Mouse (Mus musculus) brain, embryonic 18.5 days (tissue): ENCODE data around the gene Tmem88b.
"Not testable (repeated sequence)": the region's sequence is repeated elsewhere in the genome, so short reads cannot be mapped to it uniquely, and the experiment has no call there.

Experiments
- DNase-seq: peaks from one replicate; pipeline ENCODE4 v3.0.0-alpha.2; 2012; ENCODE audit warnings: low read depth, low spot score

Tmem88b gene

GRCm38 (mm10) chr4:155760613-155761355, 24.9 kb downstream of the Tmem88b start, which contains the start of gene Atad3a:
Atad3a (minus strand) TSS chr4:155761093.
- DNase-seq = peak; percentile 89

- DNase-seq = no peak
Measured at GRCm38 (mm10) chr4:155759862-155760612, 25.6 kb downstream of the Tmem88b start.

DNA sequence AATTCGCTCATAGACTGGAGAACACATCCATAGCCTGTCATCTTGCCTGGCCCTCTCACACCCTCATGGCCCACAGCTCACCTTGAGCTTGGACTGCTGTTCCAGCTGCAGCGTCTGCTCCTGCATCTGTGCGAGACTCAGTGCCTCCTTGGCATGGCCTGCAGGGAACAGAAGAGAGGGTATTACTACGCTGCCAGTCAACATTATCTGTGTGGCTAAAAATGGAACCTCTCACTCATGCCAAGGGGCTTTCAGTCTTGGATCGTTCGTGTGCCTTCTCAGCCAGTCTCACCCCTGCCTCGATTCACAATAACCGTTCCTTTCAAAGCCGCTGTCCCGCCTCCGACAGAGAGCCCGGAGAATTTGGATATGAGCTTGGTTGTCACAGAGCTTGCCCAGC, 28.7 kb downstream of the Tmem88b start:
- DNase-seq = no peak

GRCm38 (mm10) chr4:155746575-155747490, 38.8 kb downstream of the Tmem88b start:
- no peak for DNase-seq

- DNase-seq = no peak
Measured at GRCm38 (mm10) chr4:155746036-155746548, 39.6 kb downstream of the Tmem88b start.

DNA sequence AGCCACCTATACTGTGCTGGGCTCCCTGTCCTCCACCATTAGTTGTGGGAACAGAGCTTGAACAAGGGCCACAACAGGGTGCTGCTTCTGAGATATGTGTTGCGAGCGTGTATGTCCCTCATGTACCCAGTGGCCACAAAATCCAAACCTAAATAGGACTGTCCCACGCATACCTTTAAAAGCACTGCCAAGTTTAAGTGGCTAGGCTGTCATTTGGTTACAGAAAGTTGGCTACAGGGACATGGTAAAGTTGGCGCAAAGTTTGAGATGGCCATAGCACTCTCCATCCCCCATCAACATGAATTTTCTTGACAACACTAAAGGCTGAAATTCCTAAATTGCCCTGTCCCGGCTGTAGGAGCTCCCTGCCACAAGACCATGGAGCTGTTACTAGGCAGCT, 40.5 kb downstream of the Tmem88b start:
- no peak for DNase-seq

DNA sequence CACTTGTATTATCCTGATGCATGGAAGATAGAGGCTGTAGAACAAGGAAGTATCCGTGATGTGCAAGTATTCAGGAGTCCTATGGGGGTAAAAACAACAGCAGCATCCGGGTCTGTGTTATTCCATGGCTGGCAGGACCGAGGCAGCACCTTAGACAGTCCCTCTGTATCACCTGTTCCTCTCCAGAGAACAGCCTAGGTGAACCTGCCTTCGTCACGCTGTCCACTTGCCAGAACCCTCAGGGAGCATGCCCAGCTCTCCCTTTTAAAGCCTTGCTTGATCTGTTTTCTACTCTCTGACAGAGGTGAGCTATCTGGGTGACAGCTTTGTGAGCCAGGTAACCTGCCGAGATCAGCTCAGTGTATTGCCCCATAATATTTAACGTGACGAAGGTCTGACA, 41.2 kb downstream of the Tmem88b start:
- DNase-seq = no peak

GRCm38 (mm10) chr4:155742684-155743083, 43.0 kb downstream of the Tmem88b start:
- DNase-seq = no peak

DNA sequence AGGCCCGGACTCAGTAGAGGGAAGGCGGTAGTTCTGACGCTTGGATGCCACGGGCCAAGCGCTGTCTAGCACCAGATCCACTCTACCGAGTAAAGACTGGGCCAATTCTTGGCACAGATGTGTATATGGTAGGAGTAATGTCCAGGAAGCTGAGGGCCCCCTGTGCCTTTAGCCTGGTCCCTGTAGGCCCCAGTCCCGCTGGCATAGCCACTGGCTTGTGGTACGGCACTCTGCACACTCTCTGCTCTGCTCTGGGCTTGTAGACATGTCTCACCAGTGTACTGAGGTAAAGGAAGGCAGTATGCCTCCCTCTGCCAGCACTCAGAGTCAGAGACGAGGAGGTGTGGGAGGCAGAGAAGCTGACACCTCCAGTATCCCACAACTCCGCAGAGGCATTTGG, 45.0 kb downstream of the Tmem88b start:
- not testable (repeated sequence) for DNase-seq

- DNase-seq = no peak
Measured at GRCm38 (mm10) chr4:155739741-155740636, 45.7 kb downstream of the Tmem88b start.

GRCm38 (mm10) chr4:155739152-155739551, 46.5 kb downstream of the Tmem88b start:
- DNase-seq = no peak

- DNase-seq = no peak
Measured at GRCm38 (mm10) chr4:155738262-155738661, 47.4 kb downstream of the Tmem88b start.

DNA sequence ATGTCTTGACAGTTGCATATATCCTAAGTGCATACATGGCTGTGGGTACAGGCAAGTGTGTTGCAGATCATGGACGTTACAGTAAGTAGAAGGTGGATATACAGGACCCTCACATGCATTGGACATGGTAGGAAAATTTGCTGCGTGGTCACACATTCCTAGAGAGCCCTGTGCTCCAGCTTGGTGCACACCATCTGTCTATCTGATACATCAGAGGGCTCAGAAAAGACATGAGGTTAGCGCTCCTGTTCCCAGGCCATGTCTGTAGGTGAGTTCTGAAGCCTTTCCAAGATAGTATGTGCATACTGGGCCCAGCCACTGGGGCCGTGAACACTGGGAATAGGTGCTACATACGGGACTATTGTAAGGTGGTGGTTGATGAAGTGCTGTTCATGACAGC, 49.3 kb downstream of the Tmem88b start:
- DNase-seq = no peak

DNA sequence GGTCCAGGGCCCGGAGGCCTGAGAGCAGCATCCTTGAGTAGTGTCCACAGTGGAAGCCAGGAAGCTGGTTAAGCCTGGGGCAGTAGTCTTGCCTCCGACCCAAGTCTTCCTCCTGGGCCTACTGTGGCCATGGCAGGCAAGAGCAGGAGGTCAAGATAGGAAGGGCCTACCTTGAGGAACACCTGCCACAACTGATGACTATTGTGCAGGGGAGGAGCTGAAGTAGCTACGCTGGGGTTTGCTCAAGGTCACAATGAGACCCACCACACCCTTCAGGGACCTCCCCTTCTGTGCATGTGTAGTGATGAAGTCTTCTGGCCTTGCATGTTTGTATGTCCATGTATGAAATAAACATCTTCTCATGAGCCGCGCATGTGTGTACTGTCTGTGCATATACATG, 49.9 kb downstream of the Tmem88b start:
- no peak for DNase-seq

- peak; percentile 10 for DNase-seq
Measured at GRCm38 (mm10) chr4:155734951-155735702, 50.5 kb downstream of the Tmem88b start.

DNA sequence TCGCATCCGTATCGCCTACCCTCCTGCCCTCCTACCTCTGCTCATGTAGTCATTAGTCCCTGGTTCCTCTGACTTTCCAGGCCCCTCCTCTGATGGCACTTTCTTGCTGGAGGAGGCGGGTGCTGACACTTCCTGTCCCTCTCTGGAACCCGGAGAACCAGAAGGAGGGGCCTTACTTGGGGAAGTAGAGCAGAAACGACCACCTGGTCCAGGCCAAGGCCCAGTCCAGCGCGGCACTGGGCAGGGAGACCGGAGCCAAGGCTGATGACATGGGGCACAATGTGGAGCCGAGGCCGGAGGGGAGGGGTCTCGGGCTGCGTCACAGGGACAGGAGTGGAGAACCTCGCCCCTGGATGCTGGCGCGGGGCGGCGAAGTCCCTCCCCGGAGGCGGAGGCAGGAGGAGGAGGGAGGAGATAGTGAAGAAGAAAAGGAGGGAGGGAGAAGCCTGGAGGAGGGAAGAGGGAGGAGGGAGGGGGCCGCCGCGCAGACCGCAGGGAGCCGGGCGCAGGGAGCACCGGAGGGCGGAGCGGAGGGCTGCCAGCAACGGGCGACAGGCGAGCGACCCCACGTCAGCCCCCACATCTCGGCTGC, 51.2 kb downstream of the Tmem88b start, which contains the start of gene Tmem240:
Tmem240 (plus strand) TSS at position 451 of the 592 bp plus-strand sequence.
- DNase-seq = peak; percentile 87

GRCm38 (mm10) chr4:155733267-155733666, 52.4 kb downstream of the Tmem88b start:
- DNase-seq = no peak
